Mouse (Mus musculus) CH12.LX (cell line): ENCODE measurements around the gene Tnni2. TPM values are rescaled to one million over a fixed set of nuclear protein-coding genes. Genes with fewer than 3 reads are reported as not detected.

Experiments used
- DNase-seq: peaks from one replicate; pipeline ENCODE4 v3.0.0-alpha.2; 2013; ENCODE audit errors: extremely low read depth
- H3K27ac ChIP-seq: 2 replicates; pipeline ENCODE4 v1.5.1; 2012; ENCODE audit warnings: low read depth, mild to moderate bottlenecking, control low read depth, moderate library complexity; ENCODE audit not compliant: insufficient read depth
- H3K27me3 ChIP-seq: replicated peaks from 2 replicates; pipeline ENCODE3; 2012; ENCODE audit warnings: inconsistent platforms
- H3K36me3 ChIP-seq, 2 experiments: replicated peaks in 1 of 2; 2 replicates each; pipeline versions ENCODE3 to v1.6.1; 2012; ENCODE audit warnings: inconsistent platforms in 1 of 2, low read length in 1 of 2, mild to moderate bottlenecking in 1 of 2, mixed read lengths in 1 of 2, moderate library complexity in 1 of 2; ENCODE audit not compliant: control insufficient read depth in 1 of 2, insufficient read depth in 1 of 2
- H3K4me1 ChIP-seq, 2 experiments: 2 replicates each; pipeline ENCODE4 v1.6.1; 2012; ENCODE audit warnings: inconsistent platforms in 1 of 2, moderate library complexity in 1 of 2; ENCODE audit not compliant: insufficient read depth in 2 of 2, control insufficient read depth in 1 of 2
- H3K4me2 ChIP-seq: 2 replicates; pipeline ENCODE4 v1.6.1; 2012; ENCODE audit warnings: low read depth, mild to moderate bottlenecking, control low read depth; ENCODE audit not compliant: poor library complexity, insufficient read depth, severe bottlenecking
- H3K4me3 ChIP-seq, 3 experiments: fragments of 150-350 bp in 1 of 3; sonication (generic) in 1 of 3; replicated peaks in 1 of 3; 2 replicates each; pipeline versions ENCODE3 to v1.5.1; 2011 to 2012; ENCODE audit warnings: low read depth in 2 of 3, low read length in 2 of 3, mild to moderate bottlenecking in 2 of 3, moderate library complexity in 2 of 3, control low read depth in 1 of 3, improper control_type of control experiment in 1 of 3, inconsistent platforms in 1 of 3, mixed read lengths in 1 of 3; ENCODE audit not compliant: poor library complexity in 1 of 3
- H3K79me2 ChIP-seq: replicated peaks from 2 replicates; pipeline ENCODE4 v1.6.1; 2012; ENCODE audit warnings: mild to moderate bottlenecking, moderate library complexity; ENCODE audit not compliant: control insufficient read depth, poor library complexity, insufficient read depth, severe bottlenecking; ENCODE audit errors: extremely low read depth
- H3K9ac ChIP-seq: 2 replicates; pipeline ENCODE4 v1.6.1; 2012; ENCODE audit warnings: low read depth, mild to moderate bottlenecking, control low read depth, moderate library complexity; ENCODE audit not compliant: insufficient read depth
- H3K9me3 ChIP-seq: replicated peaks from 2 replicates; pipeline ENCODE3; 2012; ENCODE audit warnings: low read length, inconsistent platforms, mixed read lengths
- BHLHE40 ChIP-seq: IDR thresholded peaks from 2 replicates; pipeline ENCODE4 v1.6.1; 2011; ENCODE audit warnings: mild to moderate bottlenecking, low read depth, low read length, improper control_type of control experiment
- CHD1 ChIP-seq: IDR thresholded peaks from 2 replicates; pipeline ENCODE4 v1.6.1; 2012; ENCODE audit warnings: low read depth, low read length, improper control_type of control experiment, inconsistent platforms
- CTCF ChIP-seq, 2 experiments: IDR thresholded peaks in 1 of 2; conservative IDR thresholded peaks in 1 of 2; 2 replicates each; pipeline ENCODE4 v1.5.1; 2011 to 2012; ENCODE audit warnings: low read depth in 2 of 2, low read length in 2 of 2, improper control_type of control experiment in 1 of 2, inconsistent platforms in 1 of 2, mild to moderate bottlenecking in 1 of 2, moderate library complexity in 1 of 2
- ELF1 ChIP-seq: IDR thresholded peaks from 2 replicates; pipeline ENCODE4 v1.6.1; 2014; ENCODE audit warnings: low read depth, mild to moderate bottlenecking, inconsistent platforms, low read length, improper control_type of control experiment
- EP300 ChIP-seq: IDR thresholded peaks from 2 replicates; pipeline ENCODE4 v1.6.1; 2011; ENCODE audit warnings: low read length, improper control_type of control experiment
- ETS1 ChIP-seq: conservative IDR thresholded peaks from 2 replicates; pipeline ENCODE4 v1.6.1; 2012; ENCODE audit warnings: low read depth, mild to moderate bottlenecking, inconsistent platforms, low read length, improper control_type of control experiment, moderate library complexity
- GABPA ChIP-seq: IDR thresholded peaks from 2 replicates; pipeline ENCODE4 v1.6.1; 2012; ENCODE audit warnings: low read depth, low read length, improper control_type of control experiment, inconsistent platforms; ENCODE audit not compliant: insufficient replicate concordance
- JUN ChIP-seq: IDR thresholded peaks from 2 replicates; pipeline ENCODE4 v1.6.1; 2011; ENCODE audit warnings: low read depth, mild to moderate bottlenecking, low read length, improper control_type of control experiment, moderate library complexity; ENCODE audit not compliant: insufficient read depth
- JUND ChIP-seq: conservative IDR thresholded peaks from 2 replicates; pipeline ENCODE4 v1.6.1; 2011; ENCODE audit warnings: low read depth, low read length, improper control_type of control experiment
- MAFK ChIP-seq: IDR thresholded peaks from 2 replicates; pipeline ENCODE4 v1.6.1; 2011; ENCODE audit warnings: low read length, improper control_type of control experiment; ENCODE audit not compliant: insufficient replicate concordance
- MAZ ChIP-seq: IDR thresholded peaks from 2 replicates; pipeline ENCODE4 v1.6.1; 2012; ENCODE audit warnings: low read depth, mild to moderate bottlenecking, inconsistent platforms, low read length, improper control_type of control experiment, moderate library complexity
- MYC ChIP-seq: IDR thresholded peaks from 2 replicates; pipeline ENCODE4 v1.6.1; 2011; ENCODE audit warnings: low read depth, mild to moderate bottlenecking, improper control_type of control experiment, low read length
- NRF1 ChIP-seq: IDR thresholded peaks from 2 replicates; pipeline ENCODE4 v1.6.1; 2014; ENCODE audit warnings: low read depth, mild to moderate bottlenecking, inconsistent platforms, low read length, improper control_type of control experiment, moderate library complexity
- PAX5 ChIP-seq: IDR thresholded peaks from 2 replicates; pipeline ENCODE4 v1.6.1; 2012; ENCODE audit warnings: low read length, inconsistent platforms, mixed read lengths
- RAD21 ChIP-seq: IDR thresholded peaks from 2 replicates; pipeline ENCODE4 v1.6.1; 2011; ENCODE audit warnings: low read depth, mild to moderate bottlenecking, low read length, improper control_type of control experiment, moderate library complexity
- RCOR1 ChIP-seq: conservative IDR thresholded peaks from 2 replicates; pipeline ENCODE4 v1.6.1; 2012; ENCODE audit warnings: low read depth, mild to moderate bottlenecking, inconsistent platforms, low read length, improper control_type of control experiment
- SIN3A ChIP-seq: IDR thresholded peaks from 2 replicates; pipeline ENCODE4 v1.6.1; 2012; ENCODE audit warnings: low read length, improper control_type of control experiment, inconsistent platforms
- TBP ChIP-seq: conservative IDR thresholded peaks from 2 replicates; pipeline ENCODE4 v1.6.1; 2011; ENCODE audit warnings: low read depth, low read length, improper control_type of control experiment
- TCF12 ChIP-seq: IDR thresholded peaks from 2 replicates; pipeline ENCODE4 v1.6.1; 2014; ENCODE audit warnings: low read depth, mild to moderate bottlenecking, inconsistent platforms, low read length, improper control_type of control experiment
- USF2 ChIP-seq: conservative IDR thresholded peaks from 2 replicates; pipeline ENCODE4 v1.6.1; 2011; ENCODE audit warnings: low read depth, low read length, improper control_type of control experiment
- ZC3H11A ChIP-seq: IDR thresholded peaks from 2 replicates; pipeline ENCODE4 v1.6.1; 2012; ENCODE audit warnings: low read depth, mild to moderate bottlenecking, inconsistent platforms, low read length, improper control_type of control experiment
- ZMIZ1 ChIP-seq: IDR thresholded peaks from 2 replicates; pipeline ENCODE4 v1.6.1; 2012; ENCODE audit warnings: low read depth, mild to moderate bottlenecking, inconsistent platforms, low read length, improper control_type of control experiment
- ZNF384 ChIP-seq: IDR thresholded peaks from 2 replicates; pipeline ENCODE4 v1.6.1; 2012; ENCODE audit warnings: low read depth, low read length, improper control_type of control experiment, inconsistent platforms
- dilution Hi-C: fragments of 300-500 bp; cut with MboI; formaldehyde crosslinking; loops from 2 replicates; pipeline ENCODE4 v1.14.3; 2020; ENCODE audit warnings: low sequenced_read_pairs; ENCODE audit not compliant: extremely low pct_unique_long_range_greater_than_20kb, extremely low pct_ligation_motif_present
- in situ Hi-C: fragments of 300-500 bp; cut with MboI; formaldehyde crosslinking; loops from 3 replicates; pipeline ENCODE4 v1.14.3; 2019; ENCODE audit warnings: low sequenced_read_pairs, low pct_ligation_motif_present, low pct_unique_long_range_greater_than_20kb, mixed read lengths
- polyA plus RNA-seq: library from polyadenylated mRNA; unstranded; fragments of >175 nt; gene quantifications from 2 replicates; pipeline ENCODE4 v1.2.1, GENCODE M21; 2012; ENCODE audit warnings: low read depth; ENCODE audit not compliant: insufficient read length
- total RNA-seq, 2 experiments: library from RNA; depleted of rRNA; stranded (reverse); fragments of 300-350 nt in 1 of 2; fragments of >200 nt in 1 of 2; gene quantifications; 2 replicates each; pipeline ENCODE4 v1.2.3; 2012 to 2014

The Tnni2 gene
- total and polyA plus RNA-seq, 3 experiments, result 35.0 to 88.1 (median 74.0) TPM

DNA sequence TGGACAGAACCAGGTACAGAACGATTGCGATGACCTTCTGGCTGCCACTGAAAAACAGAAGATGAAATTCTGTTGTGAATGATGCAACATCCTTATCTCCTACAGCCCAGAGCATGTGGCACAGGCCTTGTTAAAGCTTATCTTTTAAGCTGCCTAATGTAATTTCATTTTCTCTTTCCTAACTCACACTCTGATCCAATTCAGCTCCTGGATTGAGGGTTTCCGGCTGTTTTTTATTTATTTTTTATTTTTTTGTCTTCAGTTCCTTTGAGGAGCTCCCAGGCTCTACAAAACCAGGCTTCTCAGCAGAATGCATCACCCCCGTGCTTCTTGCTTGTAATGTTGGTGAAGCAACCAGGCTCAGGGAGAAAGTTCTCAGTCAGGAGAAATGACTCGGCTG is 21.7 kb upstream of the Tnni2 start:
- Histone ChIP-seq H3K4me3 (no peak overlapping the region), H3K9ac (no peak overlapping the region), H3K27ac (no peak overlapping the region), H3K9me3 (peaks cover 8% of the 10 kb centered on the region), H3K4me1 (peaks cover 0 to 3% of the 10 kb centered on the region in 2 experiments; a peak in 2 of 4 replicates), H3K79me2 (no peaks in the 10 kb centered on the region), H3K4me2 (no peak overlapping the region), H3K27me3 (peaks cover 17% of the 10 kb centered on the region), H3K36me3 (no peaks in the 10 kb centered on the region)
- no peak for DNase-seq
- in situ Hi-C loops (no loop called here), dilution Hi-C loops (no loop called here)
- TF ChIP-seq PAX5 (no peak), JUN (no peak), ETS1 (no peak), RCOR1 (no peak), TBP (no peak), ELF1 (no peak), EP300 (no peak), MYC (no peak), CTCF (conservative IDR thresholded peaks at IDR 0.05 in 1 of 2, IDR thresholded peaks at IDR 0.05 in 1 of 2; ENCODE audit: low read depth in 2 of 2, low read length in 2 of 2) (no peak), USF2 (no peak), JUND (no peak), CHD1 (no peak), ZNF384 (no peak), TCF12 (no peak), ZC3H11A (no peak), BHLHE40 (no peak), SIN3A (no peak), RAD21 (no peak), MAFK (no peak), MAZ (no peak)

DNA sequence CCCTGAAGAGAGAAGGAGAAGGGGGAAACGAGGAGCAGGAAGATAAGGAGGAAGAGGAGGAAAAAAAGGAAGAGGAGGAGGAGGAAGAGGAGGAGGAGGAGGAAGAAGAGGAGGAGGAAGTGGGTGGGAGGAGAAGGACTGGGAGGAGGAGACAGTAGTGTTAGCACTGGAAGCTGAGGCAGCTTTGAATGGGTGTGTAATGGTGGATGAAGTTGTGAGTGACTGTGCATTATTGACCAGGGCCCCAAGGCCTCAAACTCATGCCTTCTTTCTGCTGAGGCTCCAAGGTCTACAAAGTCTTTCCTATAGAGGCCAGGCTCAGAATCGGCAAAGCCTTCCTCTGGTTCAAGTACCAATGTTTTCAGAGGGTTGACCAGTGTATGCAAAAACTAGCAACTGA is 19.8 kb upstream of the Tnni2 start:
- no peak overlapping the region for H3K4me2 ChIP-seq
- no peak overlapping the region for H3K9ac ChIP-seq
- peaks cover 8% of the 10 kb centered on the region for H3K9me3 ChIP-seq
- no peak overlapping the region for H3K27ac ChIP-seq
- H3K27me3 ChIP-seq, result peaks cover 7% of the 10 kb centered on the region
- dilution Hi-C loops, result no loop called here
- TF ChIP-seq NRF1 (no peak), GABPA (no peak), RAD21 (no peak), ZMIZ1 (no peak), CTCF (conservative IDR thresholded peaks at IDR 0.05 in 1 of 2, IDR thresholded peaks at IDR 0.05 in 1 of 2; ENCODE audit: low read depth in 2 of 2, low read length in 2 of 2) (no peak)
- no peak for DNase-seq
- no peaks in the 10 kb centered on the region for H3K79me2 ChIP-seq
- in situ Hi-C loops, result no loop called here
- H3K4me1 ChIP-seq, result peaks cover 0 to 6% of the 10 kb centered on the region in 2 experiments; a peak in 2 of 4 replicates
- H3K4me3 ChIP-seq, result no peak overlapping the region
- no peaks in the 10 kb centered on the region for H3K36me3 ChIP-seq
